Mouse (Mus musculus): ENCODE data around the gene Olfr1335. TPM values are rescaled to one million over a fixed set of nuclear protein-coding genes. Genes with fewer than 3 reads are reported as not detected.
"Not testable (repeated sequence)": the region's sequence is repeated elsewhere in the genome, so short reads cannot be mapped to it uniquely, and the experiment has no call there.

Gene Olfr1335
- not detected in 2 replicates for polyA plus RNA-seq (2012; rRNA removed)

DNA sequence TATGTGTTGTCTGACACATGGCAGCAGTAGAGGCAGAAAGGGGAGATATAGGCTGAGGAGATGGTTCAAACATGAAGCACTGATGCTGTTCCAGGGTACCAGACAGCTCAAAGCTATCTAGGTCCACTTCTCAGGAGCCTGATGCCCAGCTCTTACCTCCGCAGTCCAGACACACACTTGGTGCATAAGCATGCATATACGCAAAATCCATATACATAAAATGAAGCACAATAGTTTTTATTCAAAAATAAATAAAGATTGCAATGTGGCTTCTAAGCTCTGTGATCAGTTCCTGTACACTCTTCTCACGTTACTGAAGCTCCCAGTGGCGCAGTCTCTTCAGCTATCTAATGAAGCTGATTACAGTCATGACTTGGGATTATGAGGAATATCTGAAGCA, at the start of gene Olfr1335:
Gene Olfr1335 (minus strand): TSS at position 101 of the 400 bp plus-strand sequence.
- no peaks in the 10 kb centered on the region for H3K27me3 ChIP-seq (replicated peaks; ENCODE audit: control insufficient read depth, insufficient read depth, low read length)
- TF ChIP-seq POLR2A (IDR thresholded peaks at IDR 0.05; ENCODE audit: low read depth, low read length) (no peak), CTCF (conservative IDR thresholded peaks at IDR 0.05; ENCODE audit: insufficient read depth, insufficient read length, low read depth, low read length) (no peak)
- no peak within 1 kb of the TSS for H3K27ac ChIP-seq (ENCODE audit: insufficient read depth, low read depth, low read length)
- DNase-seq = no peak
- 89% methylated on average over 4 of the region's 4 CpGs for WGBS
- H3K36me3 ChIP-seq (ENCODE audit: control insufficient read depth, insufficient read depth, low read length) = no peaks in the 10 kb centered on the region
- no peak within 1 kb of the TSS for H3K4me3 ChIP-seq (ENCODE audit: insufficient read depth, low read depth, low read length)
- no peaks in the 10 kb centered on the region for H3K4me1 ChIP-seq (ENCODE audit: control insufficient read depth, insufficient read depth, low read length)

DNA sequence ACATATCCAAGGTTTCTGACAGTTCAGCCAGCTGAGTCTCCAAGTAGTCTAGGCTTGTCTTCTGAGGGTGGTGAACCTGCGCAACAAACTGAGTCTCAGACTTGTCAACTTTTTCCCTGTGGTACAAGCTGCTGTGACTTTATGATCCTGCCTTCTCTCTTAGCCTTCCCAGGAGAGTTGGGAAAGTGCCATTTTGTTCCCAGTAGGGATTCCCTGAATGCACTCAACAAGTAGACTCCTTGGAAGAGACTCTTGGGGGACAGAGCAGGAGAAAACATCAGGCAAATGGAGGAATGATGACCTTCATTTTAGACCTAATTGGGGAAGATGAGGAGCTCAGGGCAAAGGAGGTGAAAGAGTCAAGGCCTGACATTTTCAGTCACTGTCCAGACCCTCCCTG, 26.4 kb upstream of the Olfr1335 start, which contains the start of gene Olfr1333:
Gene Olfr1333 (minus strand): TSS at position 101 of the 400 bp plus-strand sequence.
- no peak within 1 kb of the TSS for H3K4me3 ChIP-seq (ENCODE audit: insufficient read depth, low read depth, low read length)
- no peaks in the 10 kb centered on the region for H3K27me3 ChIP-seq (replicated peaks; ENCODE audit: control insufficient read depth, insufficient read depth, low read length)
- H3K36me3 ChIP-seq (ENCODE audit: control insufficient read depth, insufficient read depth, low read length) = no peaks in the 10 kb centered on the region
- H3K27ac ChIP-seq (ENCODE audit: insufficient read depth, low read depth, low read length) = no peak within 1 kb of the TSS
- DNase-seq = no peak
- TF ChIP-seq CTCF (conservative IDR thresholded peaks at IDR 0.05; ENCODE audit: insufficient read depth, insufficient read length, low read depth, low read length) (no peak), POLR2A (IDR thresholded peaks at IDR 0.05; ENCODE audit: low read depth, low read length) (no peak)
- WGBS = 96% methylated on average over 1 of the region's 1 CpGs
- no peaks in the 10 kb centered on the region for H3K4me1 ChIP-seq (ENCODE audit: control insufficient read depth, insufficient read depth, low read length)

DNA sequence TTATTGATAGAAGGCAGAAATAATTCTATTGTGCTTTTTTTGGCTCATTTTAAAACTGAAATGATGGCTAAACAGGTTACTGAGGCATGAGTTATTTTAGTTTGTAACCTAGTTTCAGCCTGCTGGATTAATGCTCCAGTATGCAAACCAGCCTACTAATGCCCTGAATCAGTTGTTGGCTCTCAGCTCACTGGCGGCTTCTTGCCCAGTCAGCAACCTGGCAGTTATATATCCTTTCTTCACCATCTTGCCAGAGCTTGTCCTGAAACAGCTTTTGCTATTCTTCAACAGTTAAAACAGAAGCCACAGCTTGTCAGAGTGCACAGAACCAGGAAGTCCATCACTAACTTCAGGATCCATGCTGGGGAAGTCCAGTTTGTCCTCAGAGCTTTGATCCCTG, 9.2 kb upstream of the Olfr1335 start:
- WGBS = 83% methylated on average over 1 of the region's 1 CpGs
- H3K4me3 ChIP-seq (ENCODE audit: insufficient read depth, low read depth, low read length) = no peak overlapping the region
- DNase-seq = no peak
- H3K4me1 ChIP-seq (ENCODE audit: control insufficient read depth, insufficient read depth, low read length) = no peaks in the 10 kb centered on the region
- H3K27ac ChIP-seq (ENCODE audit: insufficient read depth, low read depth, low read length) = no peak overlapping the region
- TF ChIP-seq CTCF (conservative IDR thresholded peaks at IDR 0.05; ENCODE audit: insufficient read depth, insufficient read length, low read depth, low read length) (no peak), POLR2A (IDR thresholded peaks at IDR 0.05; ENCODE audit: low read depth, low read length) (no peak)
- no peaks in the 10 kb centered on the region for H3K27me3 ChIP-seq (replicated peaks; ENCODE audit: control insufficient read depth, insufficient read depth, low read length)
- H3K36me3 ChIP-seq (ENCODE audit: control insufficient read depth, insufficient read depth, low read length) = no peaks in the 10 kb centered on the region

DNA sequence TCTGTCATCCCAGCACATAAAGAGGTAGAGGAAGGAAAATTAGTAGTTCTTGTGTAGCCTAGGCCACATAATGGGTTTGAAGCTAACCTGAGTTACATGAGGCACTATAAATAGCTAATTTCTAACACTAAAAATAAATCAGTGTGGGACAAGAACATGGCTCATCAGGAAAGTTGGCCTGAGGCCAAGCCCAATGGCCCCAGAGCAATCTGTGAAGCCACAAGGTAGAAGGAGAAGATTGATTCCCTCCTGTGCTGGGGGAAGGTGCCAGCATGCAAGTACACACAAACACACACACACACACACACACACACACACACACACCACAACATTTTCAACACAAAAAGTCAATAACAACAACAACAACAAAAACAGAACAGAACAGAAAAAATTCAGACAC, 16.9 kb downstream of the Olfr1335 start:
- not testable (repeated sequence) for H3K27me3 ChIP-seq (replicated peaks; ENCODE audit: control insufficient read depth, insufficient read depth, low read length); DNase-seq; H3K27ac ChIP-seq (ENCODE audit: insufficient read depth, low read depth, low read length); H3K4me3 ChIP-seq (ENCODE audit: insufficient read depth, low read depth, low read length); H3K36me3 ChIP-seq (ENCODE audit: control insufficient read depth, insufficient read depth, low read length); H3K4me1 ChIP-seq (ENCODE audit: control insufficient read depth, insufficient read depth, low read length)

DNA sequence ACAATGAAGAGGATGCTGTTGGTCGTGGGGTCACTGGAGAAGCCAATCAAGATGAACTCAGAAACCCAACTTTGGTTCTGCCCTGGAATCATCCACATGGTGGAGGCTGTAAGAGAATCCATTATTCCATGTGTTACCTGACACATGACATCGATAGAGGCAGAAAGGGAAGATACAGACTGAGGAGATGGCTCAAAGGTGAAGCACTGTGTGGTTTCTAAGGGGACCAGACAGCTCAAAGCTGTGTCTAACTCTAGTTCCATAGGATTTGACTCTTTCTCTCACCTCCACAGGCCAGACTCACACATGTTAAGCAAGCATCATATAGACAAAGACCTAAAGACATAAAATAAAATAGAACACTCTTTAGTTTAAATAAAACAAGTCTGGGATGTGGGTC, 27.3 kb downstream of the Olfr1335 start, which contains the start of gene Olfr1337:
Gene Olfr1337 (minus strand): TSS at position 101 of the 400 bp plus-strand sequence.
- no peak for DNase-seq
- Histone ChIP-seq H3K27ac (ENCODE audit: insufficient read depth, low read depth, low read length) (no peak within 1 kb of the TSS), H3K4me1 (ENCODE audit: control insufficient read depth, insufficient read depth, low read length) (no peaks in the 10 kb centered on the region), H3K4me3 (ENCODE audit: insufficient read depth, low read depth, low read length) (no peak within 1 kb of the TSS), H3K27me3 (replicated peaks; ENCODE audit: control insufficient read depth, insufficient read depth, low read length) (no peaks in the 10 kb centered on the region), H3K36me3 (ENCODE audit: control insufficient read depth, insufficient read depth, low read length) (no peaks in the 10 kb centered on the region)
- 79% methylated on average over 2 of the region's 2 CpGs for WGBS
- TF ChIP-seq POLR2A (IDR thresholded peaks at IDR 0.05; ENCODE audit: low read depth, low read length) (no peak), CTCF (conservative IDR thresholded peaks at IDR 0.05; ENCODE audit: insufficient read depth, insufficient read length, low read depth, low read length) (no peak)

Other genes starting within 250 kb of the Olfr1335 start
- 0.06 and 0.08 TPM in 2 replicates for gene Cfap57, start 189.2 kb downstream of the Olfr1335 start, polyA plus RNA-seq (2012; rRNA removed)
- gene Ebna1bp2, start 189.1 kb downstream of the Olfr1335 start, polyA plus RNA-seq (2012; rRNA removed) = 24.0 and 29.4 TPM in 2 replicates
- not detected in 2 replicates for gene Olfr62, start 151.0 kb downstream of the Olfr1335 start, polyA plus RNA-seq (2012; rRNA removed)
- not detected in 2 replicates for gene Olfr1342, start 117.2 kb downstream of the Olfr1335 start, polyA plus RNA-seq (2012; rRNA removed)
- gene Olfr1341, start 106.4 kb downstream of the Olfr1335 start, polyA plus RNA-seq (2012; rRNA removed) = not detected in 2 replicates
- gene Olfr1340, start 89.8 kb downstream of the Olfr1335 start, polyA plus RNA-seq (2012; rRNA removed) = not detected in 2 replicates
- not detected in 2 replicates for gene Olfr1339, start 77.8 kb downstream of the Olfr1335 start, polyA plus RNA-seq (2012; rRNA removed)
- not detected in 2 replicates for gene Olfr1338, start 51.2 kb downstream of the Olfr1335 start, polyA plus RNA-seq (2012; rRNA removed)
- not detected in 2 replicates for gene Olfr1337, start 27.4 kb downstream of the Olfr1335 start, polyA plus RNA-seq (2012; rRNA removed)
- not detected in 2 replicates for gene Olfr1333, start 26.3 kb upstream of the Olfr1335 start, polyA plus RNA-seq (2012; rRNA removed)
- gene Olfr1331, start 54.7 kb upstream of the Olfr1335 start, polyA plus RNA-seq (2012; rRNA removed) = not detected in 2 replicates
- not detected in 2 replicates for gene Olfr1330, start 78.7 kb upstream of the Olfr1335 start, polyA plus RNA-seq (2012; rRNA removed)
- gene Olfr1329, start 107.5 kb upstream of the Olfr1335 start, polyA plus RNA-seq (2012; rRNA removed) = not detected in 2 replicates
- not detected in 2 replicates for gene Olfr1328, start 128.7 kb upstream of the Olfr1335 start, polyA plus RNA-seq (2012; rRNA removed)
- gene Lao1, start 151.6 kb upstream of the Olfr1335 start, polyA plus RNA-seq (2012; rRNA removed) = not detected in 2 replicates